Mouse (Mus musculus) left cerebral cortex, adult 9 months (tissue): ENCODE measurements around the gene Oca2.

Source experiments
- DNase-seq, 2 experiments: peaks; one replicate each; pipeline ENCODE4 v3.0.0; 2022; ENCODE audit warnings: low spot score in 2 of 2

Gene Oca2

DNA sequence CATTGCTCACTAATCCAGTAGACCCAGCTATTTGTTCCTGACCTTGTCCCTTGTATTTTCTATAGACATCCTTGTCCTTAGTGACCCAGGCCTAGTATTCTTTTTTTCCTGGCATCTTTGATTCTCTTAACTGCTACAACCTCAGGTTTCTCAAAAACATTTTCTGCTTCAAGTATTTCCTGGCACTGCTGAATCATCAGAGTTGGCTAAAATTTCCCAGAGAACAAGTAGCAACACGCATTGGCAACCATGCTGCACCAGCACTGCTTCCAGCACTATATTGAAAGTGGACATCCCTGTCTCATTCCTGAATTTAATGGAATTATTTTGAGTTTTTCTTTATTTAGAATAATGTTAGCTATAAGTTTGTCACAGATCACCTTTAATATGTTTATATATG is 143.1 kb downstream of the Oca2 start:
- DNase-seq: peak in 1 of 2 experiments; percentile 3

DNA sequence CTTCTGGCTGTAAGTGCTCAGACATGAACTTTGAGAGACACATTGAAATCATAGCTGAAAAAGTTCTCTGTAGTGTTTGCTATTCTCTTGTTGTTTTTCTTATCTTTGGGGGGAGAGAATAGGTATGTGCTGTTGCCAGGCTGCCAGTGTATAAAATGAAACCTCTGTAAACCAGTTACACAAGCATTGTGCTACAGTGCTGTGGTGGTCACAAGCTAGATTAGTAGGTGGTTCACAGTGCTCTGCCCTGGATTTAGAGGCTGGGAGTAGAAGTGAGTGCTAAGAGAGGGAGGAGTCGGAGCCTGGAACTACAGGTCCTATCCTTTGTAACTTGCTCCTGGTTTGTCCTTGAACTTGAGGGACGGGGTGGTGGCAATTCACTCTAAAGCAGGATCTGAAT is 148.7 kb downstream of the Oca2 start:
- DNase-seq: no peak

DNA sequence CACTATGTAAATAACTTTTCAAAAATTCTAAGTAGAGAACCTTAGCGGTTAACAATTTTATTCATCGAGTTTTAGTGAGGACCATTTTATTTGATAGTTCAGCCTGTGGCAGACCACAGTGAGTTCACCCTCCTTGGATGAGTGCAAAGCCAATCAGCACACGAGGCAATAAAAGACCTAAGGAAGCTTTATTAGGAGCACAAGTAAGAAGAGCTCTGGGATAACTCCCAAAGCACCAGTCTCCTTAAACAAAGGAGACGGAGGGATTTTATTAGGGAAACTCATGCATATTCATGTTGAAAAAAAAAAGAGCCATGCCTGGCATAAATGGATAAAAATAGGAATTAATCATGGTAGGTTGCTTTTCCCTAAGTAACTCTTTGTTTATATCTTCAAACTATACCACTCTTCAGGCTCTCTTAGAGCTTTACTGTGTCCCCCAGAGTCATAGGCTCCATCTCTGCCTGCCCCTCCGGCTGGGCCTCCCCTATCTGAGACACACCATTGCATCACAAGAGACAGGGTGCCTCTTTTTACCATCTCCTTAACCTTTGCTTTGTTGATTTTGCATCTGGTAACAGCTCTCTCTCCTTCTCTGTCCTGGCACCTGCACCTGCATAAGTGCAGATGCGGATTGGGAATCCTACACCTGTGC is 178.7 kb downstream of the Oca2 start:
- no peak for DNase-seq

DNA sequence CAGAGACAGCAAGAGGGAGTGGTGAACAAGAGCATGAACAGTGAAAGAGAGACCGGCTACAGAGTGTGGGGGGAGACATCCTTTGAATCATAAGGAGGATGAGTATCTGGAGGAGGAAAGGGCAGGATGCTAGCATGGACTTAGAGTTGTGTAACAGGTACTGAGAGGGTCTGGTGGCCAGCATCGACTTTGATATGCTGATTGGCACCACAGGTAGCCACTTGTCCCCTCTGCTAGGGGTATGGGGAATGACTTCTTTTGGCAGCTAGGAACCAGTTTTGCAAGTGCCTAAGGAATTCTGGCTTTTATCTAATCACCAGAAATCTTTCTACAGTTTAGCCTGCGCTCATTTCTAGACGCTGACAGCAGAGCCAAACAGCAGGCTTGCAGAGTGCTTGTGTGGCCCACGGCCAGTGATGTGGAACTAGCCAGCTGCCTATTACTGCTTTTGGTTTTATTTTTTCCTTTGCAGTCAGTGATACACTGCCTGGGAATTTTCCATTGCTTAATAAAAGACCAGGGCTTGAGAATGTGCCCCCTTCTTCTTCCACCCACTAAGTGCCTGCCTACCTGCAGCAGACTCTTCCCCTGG is 179.8 kb downstream of the Oca2 start:
- peak; percentile 16 to 61 for DNase-seq

DNA sequence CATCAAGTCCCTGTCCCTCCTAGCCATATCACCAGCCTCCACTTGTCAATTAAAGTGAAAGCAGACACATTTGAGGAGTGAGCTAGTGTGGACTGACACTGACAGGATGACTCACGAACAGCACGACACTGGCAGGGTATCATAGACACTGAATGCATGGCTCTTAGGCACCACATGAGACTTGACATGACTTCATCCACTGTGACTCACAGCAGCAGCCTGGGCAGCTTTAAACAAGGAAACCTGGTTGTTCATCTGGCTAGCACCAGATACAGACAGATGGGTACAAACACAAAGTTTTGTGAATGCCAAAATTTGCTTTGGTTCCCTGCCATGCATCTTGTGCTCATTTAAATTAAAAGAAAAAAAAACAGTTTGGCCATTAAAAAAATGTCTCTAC is 182.4 kb downstream of the Oca2 start:
- DNase-seq: peak; percentile 39 to 69

DNA sequence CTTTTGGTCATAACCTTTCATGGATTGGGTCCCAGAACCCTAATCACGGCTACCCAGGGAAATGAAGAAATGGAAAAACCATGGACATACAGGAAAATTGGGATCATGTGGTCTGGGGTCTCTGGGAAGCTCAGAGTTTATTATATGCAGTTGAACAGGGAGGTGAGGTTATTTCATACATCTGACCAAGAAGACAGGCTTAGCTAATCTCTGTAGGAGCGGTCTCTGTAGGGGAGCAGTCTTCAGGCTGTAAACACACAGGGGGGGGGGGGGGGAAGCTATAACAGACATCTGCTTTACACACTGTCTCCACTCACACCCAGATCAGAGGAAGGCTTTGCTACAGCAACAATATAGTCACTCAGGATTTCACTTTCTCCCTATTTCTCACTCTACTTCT is 184.0 kb downstream of the Oca2 start:
- no peak for DNase-seq

DNA sequence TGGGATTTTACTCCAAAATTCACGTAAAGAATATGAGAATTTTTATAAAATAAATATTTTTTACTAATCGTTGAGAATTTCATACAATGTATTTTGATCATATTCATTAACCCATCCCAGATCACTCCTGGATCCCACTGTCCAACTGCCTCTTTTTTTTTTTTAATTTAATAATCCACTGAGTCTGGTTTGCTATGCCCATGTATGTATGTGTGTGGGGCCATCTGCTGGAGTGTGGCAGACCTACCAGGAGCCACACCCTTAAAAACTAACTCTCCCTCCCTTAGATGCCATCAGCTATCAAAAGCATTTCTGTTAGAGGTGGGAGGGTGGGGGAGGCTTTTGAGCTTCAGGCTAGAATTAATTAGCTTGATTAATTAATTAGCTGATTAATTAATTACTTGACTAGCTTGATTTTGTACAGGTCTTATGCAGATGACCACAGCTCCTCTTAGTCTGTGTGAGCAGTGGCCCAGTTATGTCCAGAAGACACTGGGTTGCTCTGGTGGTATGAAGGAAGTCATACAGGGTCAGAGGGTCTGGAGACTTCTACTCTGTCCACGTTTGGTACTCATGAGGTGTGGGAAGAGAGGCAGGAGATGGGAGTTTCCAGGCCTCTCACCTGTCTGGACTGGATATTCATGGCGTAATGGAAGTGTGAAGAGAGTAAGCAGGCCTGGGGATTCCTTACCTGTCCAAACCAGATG is 221.4 kb downstream of the Oca2 start:
- DNase-seq: peak in 1 of 2 experiments; percentile 9

DNA sequence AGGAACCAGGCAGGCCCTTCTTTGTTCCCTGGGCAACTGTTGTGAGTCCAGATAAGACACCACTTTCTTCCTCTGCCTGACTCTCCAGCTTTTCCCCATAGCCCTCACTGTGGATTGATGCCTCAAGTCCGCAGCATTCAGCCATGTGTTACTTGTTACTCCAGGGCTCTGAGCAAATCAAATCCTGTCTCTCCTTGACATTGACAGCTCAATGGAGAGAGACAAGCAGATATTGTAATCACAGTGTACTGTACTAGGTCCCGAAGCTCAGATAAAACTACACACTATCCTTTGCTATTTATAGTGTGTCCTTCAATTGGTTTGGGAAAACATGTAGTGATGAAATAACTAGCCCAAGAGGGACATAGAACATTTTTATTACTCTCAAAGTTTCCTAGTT is 258.7 kb downstream of the Oca2 start:
- no peak for DNase-seq

DNA sequence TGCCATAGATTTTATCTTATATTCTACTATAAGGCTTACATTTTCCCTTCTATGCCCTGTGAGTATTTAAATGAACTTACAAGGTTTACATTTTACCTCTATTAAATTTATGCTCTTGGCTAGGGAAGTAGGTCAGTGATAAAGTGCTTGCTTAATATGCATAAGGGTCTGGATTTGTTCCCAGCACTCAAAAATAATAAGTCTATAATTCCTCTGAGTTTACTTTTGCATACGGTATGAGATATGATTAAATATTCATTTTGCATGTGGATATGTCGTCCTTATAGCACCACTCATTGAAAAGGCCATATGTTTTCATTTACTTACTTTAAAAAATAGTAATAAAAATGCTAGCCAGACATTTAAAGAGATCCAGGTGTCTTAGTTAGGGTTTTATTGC is 259.8 kb downstream of the Oca2 start:
- DNase-seq: no peak

DNA sequence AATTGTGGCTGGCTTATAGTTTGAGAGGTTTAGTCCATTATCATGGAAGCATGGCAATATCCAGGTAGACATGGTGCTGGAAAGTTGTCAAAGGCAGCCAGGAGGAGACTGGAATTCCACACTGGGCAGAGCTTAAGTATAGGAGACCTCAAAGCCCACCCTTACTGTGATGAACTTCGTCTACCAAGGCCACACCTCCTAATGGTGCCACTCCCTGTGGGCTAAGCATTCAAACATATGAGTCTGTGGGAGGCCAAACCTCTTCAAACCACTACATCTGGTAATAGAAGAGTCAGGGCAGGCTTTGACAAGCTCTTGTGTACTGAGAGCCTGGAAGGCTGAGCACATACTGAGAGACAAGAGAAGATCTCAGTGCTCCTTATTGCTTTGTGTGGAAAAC is 260.2 kb downstream of the Oca2 start:
- DNase-seq: no peak

DNA sequence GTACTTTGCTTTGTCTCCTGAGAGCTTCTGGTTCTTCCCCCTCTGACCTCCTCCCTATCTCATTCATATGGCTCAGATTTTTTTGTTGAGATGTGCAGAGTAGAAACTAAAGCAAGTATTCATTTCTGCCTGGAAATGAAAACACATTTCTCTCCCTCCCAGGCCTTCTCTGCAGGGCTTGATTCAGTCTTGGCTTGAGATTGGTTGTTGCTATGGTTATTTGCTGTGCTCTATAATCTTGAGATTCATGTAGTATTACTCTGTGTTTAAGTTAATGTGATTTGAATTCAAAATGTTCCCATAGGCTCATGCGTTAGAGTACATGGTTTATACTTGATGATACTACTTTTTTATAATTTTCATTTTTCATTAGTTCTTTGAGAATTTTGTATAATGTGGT is 260.9 kb downstream of the Oca2 start:
- no peak for DNase-seq

DNA sequence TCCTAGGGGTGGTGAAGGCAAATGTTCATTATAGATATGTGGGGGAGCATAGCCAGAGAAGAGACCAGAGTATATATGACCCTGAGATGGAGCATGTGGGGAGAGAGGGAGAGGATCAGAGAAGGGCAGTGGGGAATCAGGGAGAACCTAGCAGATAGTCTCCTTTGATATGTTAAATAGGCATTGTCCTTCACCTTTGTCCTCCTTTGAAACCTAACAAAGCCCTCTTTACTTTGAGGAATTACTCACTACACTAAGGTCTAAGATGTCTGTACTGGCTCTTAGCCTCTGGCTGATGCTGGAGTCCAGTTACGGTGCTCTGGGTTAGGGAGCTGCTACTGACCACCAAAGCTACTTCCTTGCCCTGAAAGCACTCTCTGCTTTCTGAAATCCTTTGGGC is 279.0 kb downstream of the Oca2 start:
- DNase-seq: no peak

DNA sequence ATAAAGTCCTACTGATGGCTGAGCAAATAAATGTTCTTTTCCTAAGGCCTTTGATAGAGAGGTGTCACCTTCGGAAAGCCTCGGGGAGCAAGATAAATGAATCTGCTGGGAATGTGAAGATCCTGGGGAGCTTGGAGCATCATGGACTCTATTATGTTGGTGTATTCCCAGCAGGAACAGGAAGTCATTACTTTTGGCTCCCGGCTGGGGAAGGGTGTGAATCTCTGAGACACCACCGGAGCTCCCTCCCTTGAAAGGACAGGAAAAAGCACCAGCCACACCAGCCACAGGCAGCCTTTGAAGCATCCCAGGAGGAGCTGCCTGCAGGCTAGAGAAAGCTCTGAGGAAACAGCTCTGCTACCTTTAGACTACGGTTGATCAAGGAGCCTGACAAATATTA is 280.2 kb downstream of the Oca2 start:
- no peak for DNase-seq

DNA sequence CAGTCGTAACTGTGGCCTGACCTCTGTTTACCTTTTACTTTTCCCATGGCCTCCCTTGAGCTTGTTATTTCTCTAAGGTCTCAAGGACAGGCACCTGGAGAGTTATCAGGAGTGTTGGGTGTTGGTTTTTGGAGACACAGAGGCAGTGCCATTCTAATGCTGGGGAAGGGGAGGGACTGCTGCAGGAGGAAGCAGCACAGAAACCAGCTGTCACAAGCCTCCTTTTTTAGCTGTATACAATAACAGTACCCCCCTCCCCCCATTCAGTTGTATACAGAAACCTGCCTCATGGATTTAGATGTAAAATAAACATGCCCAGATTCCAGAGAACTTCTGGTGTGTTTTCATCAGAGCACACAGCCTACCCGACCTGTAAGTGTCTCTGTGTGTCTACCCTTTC is 295.3 kb downstream of the Oca2 start:
- no peak for DNase-seq

DNA sequence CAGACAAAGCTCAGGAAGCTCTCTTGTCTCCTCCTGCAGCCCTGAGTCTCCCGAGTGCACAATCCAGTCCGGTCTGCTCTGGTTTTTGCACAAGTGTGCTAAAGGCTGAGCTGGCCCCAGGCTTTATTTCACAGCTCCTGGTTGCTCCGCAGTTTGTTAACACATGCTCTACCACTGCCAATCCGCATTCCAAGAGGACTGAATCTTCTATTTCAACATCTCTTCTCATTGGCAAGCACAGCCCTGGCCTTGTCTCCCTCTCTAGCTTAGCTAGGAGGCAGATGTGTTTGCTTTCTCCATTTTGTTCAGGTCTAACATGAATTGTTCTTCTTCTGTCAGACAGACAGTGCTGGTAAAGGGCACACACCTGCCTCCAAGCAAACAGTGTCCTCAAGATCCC is 309.7 kb downstream of the Oca2 start:
- DNase-seq: no peak

DNA sequence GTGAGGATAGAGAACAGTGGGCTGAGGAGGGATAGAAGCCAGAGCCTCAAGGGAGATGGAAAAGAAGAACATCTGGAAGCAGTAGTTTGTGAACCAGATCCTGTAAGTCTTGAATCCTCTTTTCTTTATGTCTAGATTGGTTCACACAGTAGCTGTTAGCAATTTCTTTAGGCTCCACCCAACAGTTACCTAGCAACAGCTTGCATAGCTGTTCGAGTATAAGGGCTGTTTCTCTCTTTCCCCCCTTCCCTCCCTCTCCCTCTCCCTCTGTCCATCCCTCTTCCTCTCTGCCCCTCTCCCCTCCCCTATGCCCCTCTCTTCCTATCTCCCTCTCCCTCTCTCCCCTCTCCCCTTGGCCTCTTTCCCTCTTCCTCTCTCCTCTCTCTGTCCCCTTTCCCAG is 312.2 kb downstream of the Oca2 start:
- DNase-seq: no peak
